Mouse (Mus musculus): Measurements from ENCODE around the gene Mapre3.

DNA sequence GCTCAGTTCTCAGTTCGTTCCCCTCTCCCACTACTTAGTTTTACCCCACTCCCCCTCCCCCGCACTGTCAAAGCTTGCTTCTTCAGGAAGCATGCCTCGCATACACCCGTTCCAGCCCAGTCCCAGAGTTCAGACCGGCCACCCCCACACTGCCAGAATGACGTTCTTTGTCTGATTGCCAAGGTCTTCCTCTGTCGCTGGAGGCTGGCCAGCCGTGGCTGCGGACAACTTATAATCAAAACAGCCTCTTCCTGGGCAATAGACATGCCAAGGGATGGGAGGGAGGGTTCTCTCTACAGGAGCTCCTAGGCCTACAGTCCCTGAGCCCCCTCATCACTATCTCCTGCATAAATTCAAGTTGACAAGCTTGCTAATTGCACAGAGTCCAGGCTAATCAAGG, 45.8 kb upstream of the Mapre3 start:
- no peak for TF ChIP-seq CTCF (IDR thresholded peaks at IDR 0.05; ENCODE audit: low read depth)
- TF ChIP-seq EP300 (optimal IDR thresholded peaks at IDR 0.05) = no peak

All from stomach, postnatal 0 days (tissue).